Comparison of ENCODE assay signal across 13 mouse cellular contexts in genomic region chr13:89428272-89429071, GRCm38 (mm10).
DNase-seq lines count a peak whose midpoint lies in the region; ATAC-seq lines count a peak whose summit lies in the region.
"Had no signal": no experiment of that assay in that cellular context is flagged by ENCODE, and none has a peak within 500 bp of the region (broad histone marks: within the 10 kb centered on the region; RNA-seq: fewer than 3 reads in every experiment).

No protein-coding gene starts in this region.

- peak; percentile 73 for ATAC-seq in CD4-positive, CD25-positive, alpha-beta regulatory T cell, adult 4 months
- ATAC-seq in embryonic facial prominence, embryonic 14.5 days (ENCODE audit: low read depth) = peak; percentile 70; the same call in 1 of the 2 replicates
- ATAC-seq in limb, embryonic 15.5 days (ENCODE audit: insufficient number of reproducible peaks, low FRiP score, low TSS enrichment, low read depth) = no peak

- 37% methylated on average over 12 of the region's 12 CpGs for WGBS in embryonic facial prominence, embryonic 14.5 days
- 41% methylated on average over 12 of the region's 12 CpGs for WGBS in limb, embryonic 15.5 days

- H3K9ac ChIP-seq in embryonic facial prominence, embryonic 14.5 days (ENCODE audit: low read depth, low read length) = no peak overlapping the region
- H3K9ac ChIP-seq in limb, embryonic 15.5 days = no peak overlapping the region
- H3K9ac ChIP-seq: heart, embryonic 12.5 days; lung, embryonic 14.5 days had no signal

- peak; percentile 37 for DNase-seq in embryonic facial prominence, embryonic 14.5 days (ENCODE audit: low spot score)
- DNase-seq in retina, postnatal 1 day = peak; percentile 38
- DNase-seq in heart, adult 18-20 months = no peak
- DNase-seq in right cerebral cortex, adult 18-20 months = no peak
- DNase-seq in gastrocnemius, postnatal 4 days (ENCODE audit: low spot score in 2 of 2) = no peak
- no peak for DNase-seq in kidney, adult 8-10 months
- DNase-seq: cerebellum, postnatal 36 days; kidney, postnatal 36 days; lung, embryonic 14.5 days had no signal

- H3K27ac ChIP-seq in embryonic facial prominence, embryonic 14.5 days (replicated peaks; ENCODE audit: low read depth, low read length) = no peak overlapping the region
- peak overlapping the region; percentile 47 for H3K27ac ChIP-seq in limb, embryonic 15.5 days

- H3K36me3 ChIP-seq in embryonic facial prominence, embryonic 14.5 days (ENCODE audit: control insufficient read depth, insufficient read depth, low read length) = no peaks in the 10 kb centered on the region
- H3K36me3 ChIP-seq in limb, embryonic 15.5 days = no peaks in the 10 kb centered on the region
- H3K36me3 ChIP-seq: G1E; heart, embryonic 12.5 days had no signal

- no peaks in the 10 kb centered on the region for H3K27me3 ChIP-seq in embryonic facial prominence, embryonic 14.5 days (replicated peaks; ENCODE audit: control insufficient read depth, insufficient read depth, low read length)
- H3K27me3 ChIP-seq in limb, embryonic 15.5 days = no peaks in the 10 kb centered on the region
- H3K27me3 ChIP-seq: heart, embryonic 12.5 days had no signal

- H3K9me3 ChIP-seq in embryonic facial prominence, embryonic 14.5 days (ENCODE audit: control insufficient read depth, low read length) = no peaks in the 10 kb centered on the region
- H3K9me3 ChIP-seq in limb, embryonic 15.5 days = no peaks in the 10 kb centered on the region
- H3K9me3 ChIP-seq: G1E; heart, embryonic 12.5 days had no signal

- no peaks in the 10 kb centered on the region for H3K4me1 ChIP-seq in embryonic facial prominence, embryonic 14.5 days (ENCODE audit: control insufficient read depth, insufficient read depth, low read length)
- H3K4me1 ChIP-seq in limb, embryonic 15.5 days = 0 out of 2 replicates have a peak, but pooled peaks cover 2% of the 10 kb centered on the region

- H3K4me3 ChIP-seq in embryonic facial prominence, embryonic 14.5 days (ENCODE audit: low read depth, low read length) = no peak overlapping the region
- no peak overlapping the region for H3K4me3 ChIP-seq in limb, embryonic 15.5 days
- H3K4me3 ChIP-seq: heart, embryonic 12.5 days had no signal

- no peak overlapping the region for H3K4me2 ChIP-seq in embryonic facial prominence, embryonic 14.5 days (ENCODE audit: low read depth, low read length)
- H3K4me2 ChIP-seq in limb, embryonic 15.5 days = no peak overlapping the region
- H3K4me2 ChIP-seq: heart, embryonic 12.5 days; lung, embryonic 14.5 days had no signal

Comparison
In these comparisons a context has a peak if more than half of its experiments do, and no peak if none do; other contexts are left out.
1. DNase-seq: peak in embryonic facial prominence, embryonic 14.5 days (single experiment) and retina, postnatal 1 day (single experiment); none in heart, adult 18-20 months (0 of 2), right cerebral cortex, adult 18-20 months (single experiment), gastrocnemius, postnatal 4 days (0 of 2) and kidney, adult 8-10 months (0 of 2).